ENCODE assay signal across 27 mouse cellular contexts in genomic region chr7:122395976-122396315, GRCm38 (mm10).
DNase-seq lines count a peak whose midpoint lies in the region; TF ChIP-seq lines count a peak whose summit lies in the region.
"Had no signal": no experiment of that assay in that cellular context is flagged by ENCODE, and none has a peak within 500 bp of the region (broad histone marks: within the 10 kb centered on the region; RNA-seq: fewer than 3 reads in every experiment).

No protein-coding gene starts in this region.

- peaks cover 45 to 91% of the 10 kb centered on the region in 2 experiments for H3K4me1 ChIP-seq in CH12.LX (ENCODE audit: control insufficient read depth in 1 of 2, insufficient read depth in 2 of 2)
- H3K4me1 ChIP-seq in small intestine, adult 2 months (ENCODE audit: control insufficient read depth, insufficient read depth, insufficient read length, low read length) = peaks cover 5% of the 10 kb centered on the region; the same call in 1 of the 2 replicates
- H3K4me1 ChIP-seq: embryonic facial prominence, embryonic 13.5 days; forebrain, embryonic 12.5 days; intestine, embryonic 15.5 days; limb, embryonic 15.5 days had no signal

- in situ Hi-C loops in CH12.LX (cut with MboI; ENCODE audit: low pct_ligation_motif_present, low pct_unique_long_range_greater_than_20kb, low sequenced_read_pairs) = loop anchor here (5.0 kb wide), 1 partner anchor 41 kb away; no protein-coding TSS in a partner anchor

- H3K36me3 ChIP-seq in CH12.LX (replicated peaks in 1 of 2; ENCODE audit: control insufficient read depth in 1 of 2, insufficient read depth in 1 of 2, low read length in 1 of 2) = peaks cover 14 to 33% of the 10 kb centered on the region in 2 experiments
- no peaks in the 10 kb centered on the region for H3K36me3 ChIP-seq in small intestine, adult 2 months (ENCODE audit: control insufficient read depth, insufficient read depth, low read length)
- H3K36me3 ChIP-seq: embryonic facial prominence, embryonic 13.5 days; forebrain, embryonic 12.5 days; intestine, embryonic 15.5 days; limb, embryonic 15.5 days; midbrain, embryonic 15.5 days; neural tube, embryonic 15.5 days had no signal

- 0 out of 2 replicates have a peak, but pooled peaks have one; percentile 29 for TF ChIP-seq POLR2A in CH12.LX (IDR thresholded peaks at IDR 0.05; ENCODE audit: low read depth, low read length)
- TF ChIP-seq POLR2A in small intestine, adult 2 months (IDR thresholded peaks at IDR 0.05; ENCODE audit: low read depth, low read length) = no peak

- dilution Hi-C loops in CH12.LX (cut with MboI; ENCODE audit: extremely low pct_ligation_motif_present, extremely low pct_unique_long_range_greater_than_20kb, low sequenced_read_pairs) = no loop called here

- peak; percentile 38; the same call in 1 of the 2 replicates for TF ChIP-seq EP300 in CH12.LX (IDR thresholded peaks at IDR 0.05; ENCODE audit: low read length)

- 85% methylated on average over 5 of the region's 5 CpGs for WGBS in small intestine, adult 2 months

- peak overlapping the region in 1 of 3 experiments; percentile 20 for H3K4me3 ChIP-seq in CH12.LX (replicated peaks in 1 of 3; ENCODE audit: low read depth in 2 of 3, low read length in 2 of 3, poor library complexity in 1 of 3)
- no peak overlapping the region for H3K4me3 ChIP-seq in small intestine, adult 2 months (ENCODE audit: low read depth, low read length)
- H3K4me3 ChIP-seq: embryonic facial prominence, embryonic 13.5 days; erythroblast, embryonic 14.5 days; forebrain, embryonic 12.5 days; gastrocnemius, adult 2 months; intestine, embryonic 15.5 days; limb, embryonic 15.5 days; megakaryocyte, embryonic 14.5 days; midbrain, embryonic 15.5 days; neural tube, embryonic 15.5 days had no signal

- peak overlapping the region; percentile 73 for H3K4me2 ChIP-seq in CH12.LX (ENCODE audit: insufficient read depth, low read depth, poor library complexity, severe bottlenecking)
- H3K4me2 ChIP-seq: embryonic facial prominence, embryonic 13.5 days; forebrain, embryonic 12.5 days; heart, embryonic 11.5 days; intestine, embryonic 15.5 days; limb, embryonic 15.5 days; lung, embryonic 14.5 days; midbrain, embryonic 15.5 days; neural tube, embryonic 15.5 days had no signal

- TF ChIP-seq RAD21 in CH12.LX (IDR thresholded peaks at IDR 0.05; ENCODE audit: low read depth, low read length) = no peak

- H3K9ac ChIP-seq in CH12.LX (ENCODE audit: insufficient read depth, low read depth) = peak overlapping the region; percentile 72
- H3K9ac ChIP-seq: embryonic facial prominence, embryonic 13.5 days; forebrain, embryonic 12.5 days; intestine, embryonic 15.5 days; limb, embryonic 15.5 days; liver, embryonic 14.5 days; lung, embryonic 14.5 days; midbrain, embryonic 15.5 days; neural tube, embryonic 15.5 days had no signal

- H3K9me3 ChIP-seq in CH12.LX (replicated peaks; ENCODE audit: low read length) = no peaks in the 10 kb centered on the region
- H3K9me3 ChIP-seq: embryonic facial prominence, embryonic 13.5 days; forebrain, embryonic 12.5 days; intestine, embryonic 15.5 days; limb, embryonic 15.5 days; megakaryocyte, embryonic 14.5 days; midbrain, embryonic 15.5 days; neural tube, embryonic 15.5 days had no signal

- peak; percentile 11 for DNase-seq in cerebellum, adult 11-12 months
- no peak for DNase-seq in cerebellum, postnatal 36 days
- peak; percentile 37 for DNase-seq in layer of hippocampus, adult 9-11 months
- DNase-seq in layer of hippocampus, adult 8-10 months (ENCODE audit: low spot score in 2 of 2) = no peak
- peak; percentile 52 for DNase-seq in CH12.LX (ENCODE audit: extremely low read depth)
- no peak for DNase-seq in heart, adult 18-20 months
- DNase-seq: adrenal gland, postnatal 25 days; cerebellum, adult 18-20 months; cerebellum, postnatal 14 days; embryo, embryonic 11 days; gastrocnemius, adult 2 months; kidney, adult 9 months; kidney, postnatal 14 days; left cerebral cortex, postnatal 4 days; lung, embryonic 14.5 days; thymus, postnatal 14 days had no signal

- H3K79me2 ChIP-seq in CH12.LX (replicated peaks; ENCODE audit: control insufficient read depth, extremely low read depth, insufficient read depth, poor library complexity, severe bottlenecking) = peaks cover 71% of the 10 kb centered on the region

- peak overlapping the region; percentile 97 for H3K27ac ChIP-seq in CH12.LX (ENCODE audit: insufficient read depth, low read depth)
- H3K27ac ChIP-seq in small intestine, adult 2 months (ENCODE audit: insufficient read depth, low read depth, low read length) = 0 out of 2 replicates have a peak overlapping the region, but pooled peaks have one; percentile 37
- H3K27ac ChIP-seq: embryonic facial prominence, embryonic 13.5 days; forebrain, embryonic 12.5 days; gastrocnemius, adult 2 months; intestine, embryonic 15.5 days; limb, embryonic 15.5 days; liver, embryonic 14.5 days; midbrain, embryonic 15.5 days; neural tube, embryonic 15.5 days had no signal

- no peaks in the 10 kb centered on the region for H3K27me3 ChIP-seq in CH12.LX (replicated peaks)
- H3K27me3 ChIP-seq in small intestine, adult 2 months (ENCODE audit: control insufficient read depth, insufficient read depth, low read length) = no peaks in the 10 kb centered on the region
- H3K27me3 ChIP-seq: embryonic facial prominence, embryonic 13.5 days; intestine, embryonic 15.5 days; limb, embryonic 15.5 days; midbrain, embryonic 15.5 days; neural tube, embryonic 15.5 days had no signal

- no peak for TF ChIP-seq CTCF in CH12.LX (conservative IDR thresholded peaks at IDR 0.05 in 1 of 2, IDR thresholded peaks at IDR 0.05 in 1 of 2; ENCODE audit: low read depth in 2 of 2, low read length in 2 of 2)
- TF ChIP-seq CTCF in small intestine, adult 2 months (IDR thresholded peaks at IDR 0.05; ENCODE audit: extremely low read depth, insufficient read length, insufficient replicate concordance, low read depth, low read length) = no peak

TF ChIP-seq in CH12.LX, 34 proteins besides CTCF, POLR2A, EP300 and RAD21:
- 0 out of 2 replicates have a peak, but pooled peaks have one; percentile 36 for TF ChIP-seq KAT2A (IDR thresholded peaks at IDR 0.05; ENCODE audit: insufficient replicate concordance, low read length)
- TF ChIP-seq POLR2AphosphoS2 (IDR thresholded peaks at IDR 0.05; ENCODE audit: low read depth, low read length) = 0 out of 2 replicates have a peak, but pooled peaks have one; percentile 18
- peak; percentile 68 for TF ChIP-seq ETS1 (conservative IDR thresholded peaks at IDR 0.05; ENCODE audit: low read depth, low read length)
- peak; percentile 48 for TF ChIP-seq MXI1 (IDR thresholded peaks at IDR 0.05; ENCODE audit: low read depth, low read length)
- TF ChIP-seq MAX (IDR thresholded peaks at IDR 0.05; ENCODE audit: low read length) = peak; percentile 37; the same call in 1 of the 2 replicates
- peak; percentile 92 for TF ChIP-seq CHD1 (IDR thresholded peaks at IDR 0.05; ENCODE audit: low read depth, low read length)
- TF ChIP-seq SIN3A (IDR thresholded peaks at IDR 0.05; ENCODE audit: low read length) = peak; percentile 57
- TF ChIP-seq RCOR1 (conservative IDR thresholded peaks at IDR 0.05; ENCODE audit: low read depth, low read length) = peak; percentile 31; the same call in 1 of the 2 replicates
- TF ChIP-seq TCF12 (IDR thresholded peaks at IDR 0.05; ENCODE audit: low read depth, low read length) = peak; percentile 43; the same call in 1 of the 2 replicates
- no peak for TF ChIP-seq TBP (conservative IDR thresholded peaks at IDR 0.05; ENCODE audit: low read depth, low read length)
- no peak for TF ChIP-seq ZMIZ1 (IDR thresholded peaks at IDR 0.05; ENCODE audit: low read depth, low read length)
- TF ChIP-seq CHD2 (IDR thresholded peaks at IDR 0.05; ENCODE audit: low read length) = peak; percentile 26; the same call in 1 of the 2 replicates
- TF ChIP-seq MAZ (IDR thresholded peaks at IDR 0.05; ENCODE audit: low read depth, low read length) = peak; percentile 65; the same call in 1 of the 2 replicates
- TF ChIP-seq USF1 (IDR thresholded peaks at IDR 0.05; ENCODE audit: low read depth, low read length) = no peak
- peak; percentile 42; the same call in 1 of the 2 replicates for TF ChIP-seq BHLHE40 (IDR thresholded peaks at IDR 0.05; ENCODE audit: low read depth, low read length)
- TF ChIP-seq ELF1 (IDR thresholded peaks at IDR 0.05; ENCODE audit: low read depth, low read length) = 0 out of 2 replicates have a peak, but pooled peaks have one; percentile 24
- TF ChIP-seq ZKSCAN1 (IDR thresholded peaks at IDR 0.05; ENCODE audit: borderline replicate concordance, low read depth, low read length) = no peak
- TF ChIP-seq NELFE (IDR thresholded peaks at IDR 0.05; ENCODE audit: low read depth, low read length) = no peak; the same call in 1 of the 2 replicates
- no peak; the same call in 1 of the 2 replicates for TF ChIP-seq IRF4 (IDR thresholded peaks at IDR 0.05; ENCODE audit: low read depth, low read length)
- TF ChIP-seq MEF2A (IDR thresholded peaks at IDR 0.05; ENCODE audit: borderline replicate concordance, low read depth, low read length) = peak; percentile 83

Comparison
In these comparisons a context has a peak if more than half of its experiments do, and no peak if none do; other contexts are left out.
1. DNase-seq: peak in cerebellum, adult 11-12 months (single experiment), layer of hippocampus, adult 9-11 months (single experiment) and CH12.LX (single experiment); none in cerebellum, postnatal 36 days (0 of 2), layer of hippocampus, adult 8-10 months (0 of 2) and heart, adult 18-20 months (0 of 2).